Mouse (Mus musculus): Measurements from ENCODE around the gene Bcat1. TPM values are rescaled to one million over a fixed set of nuclear protein-coding genes. Genes with fewer than 3 reads are reported as not detected.
A peak's percentile ranks its signal among the peaks of the same experiment; 100 is the strongest.

The Bcat1 gene
- polyA plus RNA-seq, 1 experiment: 19.5 TPM

- no peak for TF ChIP-seq POLR2A (IDR thresholded peaks at IDR 0.05; ENCODE audit: extremely low read depth, insufficient read depth, low read length)
- TF ChIP-seq CTCF (IDR thresholded peaks at IDR 0.05; ENCODE audit: extremely low read depth, insufficient read depth, low read length): no peak
- Histone ChIP-seq H3K27ac (ENCODE audit: insufficient read depth, low read length) (no peak overlapping the region), H3K4me3 (ENCODE audit: insufficient read depth, low read length) (no peak overlapping the region), H3K4me1 (ENCODE audit: control insufficient read depth, insufficient read depth, low read length) (no peaks in the 10 kb centered on the region)
Measured at GRCm38 (mm10) chr6:144970900-144971299, 105.1 kb downstream of the Bcat1 start.

- Histone ChIP-seq H3K4me3 (ENCODE audit: insufficient read depth, low read length) (no peak overlapping the region), H3K4me1 (ENCODE audit: control insufficient read depth, insufficient read depth, low read length) (no peaks in the 10 kb centered on the region), H3K27ac (ENCODE audit: insufficient read depth, low read length) (no peak overlapping the region)
- TF ChIP-seq POLR2A (IDR thresholded peaks at IDR 0.05; ENCODE audit: extremely low read depth, insufficient read depth, low read length) (no peak), CTCF (IDR thresholded peaks at IDR 0.05; ENCODE audit: extremely low read depth, insufficient read depth, low read length) (no peak)
Measured at GRCm38 (mm10) chr6:144967536-144967935, 108.4 kb downstream of the Bcat1 start.

GRCm38 (mm10) chr6:144964205-144964604 lies 111.8 kb downstream of the Bcat1 start:
- Histone ChIP-seq H3K27ac (ENCODE audit: insufficient read depth, low read length) (no peak overlapping the region), H3K4me1 (ENCODE audit: control insufficient read depth, insufficient read depth, low read length) (no peaks in the 10 kb centered on the region), H3K4me3 (ENCODE audit: insufficient read depth, low read length) (no peak overlapping the region)
- TF ChIP-seq CTCF (IDR thresholded peaks at IDR 0.05; ENCODE audit: extremely low read depth, insufficient read depth, low read length) (0 out of 2 replicates have a peak, but pooled peaks have one; percentile 13), POLR2A (IDR thresholded peaks at IDR 0.05; ENCODE audit: extremely low read depth, insufficient read depth, low read length) (no peak)

GRCm38 (mm10) chr6:144963156-144963555 lies 112.8 kb downstream of the Bcat1 start:
- H3K27ac ChIP-seq (ENCODE audit: insufficient read depth, low read length): no peak overlapping the region
- no peak overlapping the region for H3K4me3 ChIP-seq (ENCODE audit: insufficient read depth, low read length)
- H3K4me1 ChIP-seq (ENCODE audit: control insufficient read depth, insufficient read depth, low read length): no peaks in the 10 kb centered on the region
- TF ChIP-seq CTCF (IDR thresholded peaks at IDR 0.05; ENCODE audit: extremely low read depth, insufficient read depth, low read length): no peak
- no peak for TF ChIP-seq POLR2A (IDR thresholded peaks at IDR 0.05; ENCODE audit: extremely low read depth, insufficient read depth, low read length)

- TF ChIP-seq POLR2A (IDR thresholded peaks at IDR 0.05; ENCODE audit: extremely low read depth, insufficient read depth, low read length): no peak
- TF ChIP-seq CTCF (IDR thresholded peaks at IDR 0.05; ENCODE audit: extremely low read depth, insufficient read depth, low read length): 0 out of 2 replicates have a peak, but pooled peaks have one; percentile 13
- Histone ChIP-seq H3K27ac (ENCODE audit: insufficient read depth, low read length) (no peak overlapping the region), H3K4me1 (ENCODE audit: control insufficient read depth, insufficient read depth, low read length) (no peaks in the 10 kb centered on the region), H3K4me3 (ENCODE audit: insufficient read depth, low read length) (no peak overlapping the region)
Measured at GRCm38 (mm10) chr6:144962013-144962354, 114.0 kb downstream of the Bcat1 start.

- Histone ChIP-seq H3K4me3 (ENCODE audit: insufficient read depth, low read length) (peak overlapping the region; percentile 36), H3K4me1 (ENCODE audit: control insufficient read depth, insufficient read depth, low read length) (no peaks in the 10 kb centered on the region), H3K27ac (ENCODE audit: insufficient read depth, low read length) (no peak overlapping the region)
- TF ChIP-seq CTCF (IDR thresholded peaks at IDR 0.05; ENCODE audit: extremely low read depth, insufficient read depth, low read length): peak; percentile 52; the same call in 1 of the 2 replicates
- no peak for TF ChIP-seq POLR2A (IDR thresholded peaks at IDR 0.05; ENCODE audit: extremely low read depth, insufficient read depth, low read length)
Measured at GRCm38 (mm10) chr6:144961253-144962012, 114.6 kb downstream of the Bcat1 start.

GRCm38 (mm10) chr6:144955887-144956547 lies 120.0 kb downstream of the Bcat1 start:
- no peak overlapping the region for H3K27ac ChIP-seq (ENCODE audit: insufficient read depth, low read length)
- H3K4me3 ChIP-seq (ENCODE audit: insufficient read depth, low read length): no peak overlapping the region
- H3K4me1 ChIP-seq (ENCODE audit: control insufficient read depth, insufficient read depth, low read length): no peaks in the 10 kb centered on the region
- TF ChIP-seq POLR2A (IDR thresholded peaks at IDR 0.05; ENCODE audit: extremely low read depth, insufficient read depth, low read length) (no peak), CTCF (IDR thresholded peaks at IDR 0.05; ENCODE audit: extremely low read depth, insufficient read depth, low read length) (no peak)

- TF ChIP-seq POLR2A (IDR thresholded peaks at IDR 0.05; ENCODE audit: extremely low read depth, insufficient read depth, low read length): no peak
- no peak for TF ChIP-seq CTCF (IDR thresholded peaks at IDR 0.05; ENCODE audit: extremely low read depth, insufficient read depth, low read length)
- Histone ChIP-seq H3K4me3 (ENCODE audit: insufficient read depth, low read length) (no peak overlapping the region), H3K4me1 (ENCODE audit: control insufficient read depth, insufficient read depth, low read length) (no peaks in the 10 kb centered on the region), H3K27ac (ENCODE audit: insufficient read depth, low read length) (no peak overlapping the region)
Measured at GRCm38 (mm10) chr6:144952885-144953284, 123.1 kb downstream of the Bcat1 start.

GRCm38 (mm10) chr6:144944435-144945365 lies 131.3 kb downstream of the Bcat1 start:
- no peaks in the 10 kb centered on the region for H3K4me1 ChIP-seq (ENCODE audit: control insufficient read depth, insufficient read depth, low read length)
- H3K4me3 ChIP-seq (ENCODE audit: insufficient read depth, low read length): no peak overlapping the region
- no peak overlapping the region for H3K27ac ChIP-seq (ENCODE audit: insufficient read depth, low read length)
- TF ChIP-seq CTCF (IDR thresholded peaks at IDR 0.05; ENCODE audit: extremely low read depth, insufficient read depth, low read length): no peak
- no peak for TF ChIP-seq POLR2A (IDR thresholded peaks at IDR 0.05; ENCODE audit: extremely low read depth, insufficient read depth, low read length)

Other genes starting within 250 kb of the Bcat1 start
- 1.6 and 2.5 TPM in 2 replicates for gene Lrmp, start 39.5 kb upstream of the Bcat1 start, polyA plus RNA-seq (2012; rRNA removed)
- gene Casc1, start 134.8 kb upstream of the Bcat1 start, polyA plus RNA-seq (2012; rRNA removed): 0.95 and 1.5 TPM in 2 replicates
- gene Etfrf1, start 134.9 kb upstream of the Bcat1 start, polyA plus RNA-seq (2012; rRNA removed): 24.8 and 27.7 TPM in 2 replicates
- 45.5 and 46.3 TPM in 2 replicates for gene Kras, start 174.1 kb upstream of the Bcat1 start, polyA plus RNA-seq (2012; rRNA removed)

Measured in cortical plate, adult 2 months (tissue).